Mouse (Mus musculus): ENCODE data around the gene Zfp710.
A peak's percentile ranks its signal among the peaks of the same experiment; 100 is the strongest.

The Zfp710 gene

DNA sequence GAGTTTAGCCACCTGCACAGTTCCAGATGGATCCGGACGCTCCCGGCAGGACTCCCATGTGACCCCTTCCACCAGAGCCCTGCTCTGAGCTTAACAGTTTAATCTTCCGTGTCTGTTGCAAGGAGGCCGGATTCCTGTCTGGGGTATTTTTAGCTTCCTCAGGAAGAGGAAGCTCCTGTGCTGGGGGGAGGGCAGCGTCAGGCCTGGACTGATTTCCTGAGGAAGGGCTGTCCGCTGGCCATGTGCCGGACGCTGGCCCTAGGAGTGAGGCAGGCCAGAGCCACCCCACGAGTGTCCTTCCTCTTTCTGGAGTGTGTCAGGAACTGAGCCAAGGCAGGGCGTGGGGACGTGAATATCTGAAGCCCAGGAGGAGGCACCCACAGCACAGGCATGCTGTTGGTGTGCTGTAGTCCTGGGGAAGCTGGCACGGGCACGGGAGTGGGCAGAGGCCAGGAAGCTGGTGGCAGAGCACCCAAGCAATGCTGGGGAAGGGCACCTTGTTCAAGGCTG, 54.2 kb downstream of the Zfp710 start:
- DNase-seq (ENCODE audit: low spot score in 2 of 2) = peak in 1 of 2 experiments; percentile 49

DNA sequence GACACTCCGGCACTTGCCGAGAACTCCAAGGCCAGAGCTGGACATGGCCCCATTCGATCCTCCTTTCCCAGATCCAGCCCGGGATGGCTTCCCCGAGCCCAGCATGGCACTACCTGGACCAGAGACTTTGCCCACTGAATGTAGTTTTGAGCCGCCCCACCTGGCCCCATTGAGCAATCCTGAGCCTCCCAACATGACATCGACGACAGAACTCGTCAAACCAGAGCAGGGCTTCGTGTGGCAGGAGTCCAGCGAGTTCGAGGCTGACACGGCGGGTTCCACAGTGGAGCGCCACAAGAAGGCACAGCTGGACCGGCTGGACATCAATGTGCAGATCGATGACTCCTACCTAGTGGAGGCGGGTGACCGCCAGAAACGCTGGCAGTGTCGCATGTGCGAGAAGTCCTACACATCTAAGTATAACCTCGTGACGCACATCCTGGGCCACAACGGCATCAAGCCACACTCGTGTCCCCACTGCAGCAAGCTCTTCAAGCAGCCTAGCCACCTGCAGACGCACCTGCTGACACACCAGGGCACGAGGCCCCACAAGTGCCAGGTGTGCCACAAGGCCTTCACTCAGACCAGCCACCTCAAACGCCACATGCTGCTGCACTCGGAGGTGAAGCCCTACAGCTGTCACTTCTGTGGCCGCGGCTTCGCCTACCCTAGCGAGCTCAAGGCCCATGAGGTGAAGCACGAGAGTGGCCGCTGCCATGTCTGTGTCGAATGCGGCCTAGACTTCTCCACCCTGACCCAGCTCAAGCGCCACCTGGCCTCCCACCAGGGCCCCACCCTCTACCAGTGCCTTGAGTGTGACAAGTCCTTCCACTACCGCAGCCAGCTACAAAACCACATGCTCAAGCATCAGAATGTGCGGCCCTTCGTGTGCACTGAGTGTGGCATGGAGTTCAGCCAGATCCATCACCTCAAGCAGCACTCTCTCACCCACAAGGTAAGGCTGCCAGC, 57.3 kb downstream of the Zfp710 start:
- no peak for DNase-seq (ENCODE audit: low spot score in 2 of 2)

DNA sequence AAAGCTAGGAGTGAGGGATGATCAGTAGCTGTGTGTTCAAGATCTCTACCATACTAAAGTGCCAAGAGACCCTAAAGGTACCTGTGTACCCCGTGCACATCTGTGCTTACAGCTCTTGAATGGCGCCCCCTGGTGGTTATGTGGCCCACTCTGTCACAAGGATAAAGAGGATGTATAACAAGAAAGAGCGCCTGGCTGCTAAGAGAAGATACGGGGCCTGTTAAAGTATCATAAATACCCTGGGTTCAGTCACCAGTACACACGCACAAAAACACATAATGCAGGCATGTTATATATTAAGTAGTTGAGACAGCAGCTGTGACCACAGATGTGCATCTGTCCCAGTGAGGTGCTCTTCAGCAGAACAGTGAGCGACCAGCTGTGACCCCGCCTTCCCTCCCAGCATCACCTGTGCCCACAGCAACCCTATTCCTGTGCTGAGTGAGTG, 59.9 kb downstream of the Zfp710 start:
- peak in 1 of 2 experiments; percentile 50 for DNase-seq (ENCODE audit: low spot score in 2 of 2)

DNA sequence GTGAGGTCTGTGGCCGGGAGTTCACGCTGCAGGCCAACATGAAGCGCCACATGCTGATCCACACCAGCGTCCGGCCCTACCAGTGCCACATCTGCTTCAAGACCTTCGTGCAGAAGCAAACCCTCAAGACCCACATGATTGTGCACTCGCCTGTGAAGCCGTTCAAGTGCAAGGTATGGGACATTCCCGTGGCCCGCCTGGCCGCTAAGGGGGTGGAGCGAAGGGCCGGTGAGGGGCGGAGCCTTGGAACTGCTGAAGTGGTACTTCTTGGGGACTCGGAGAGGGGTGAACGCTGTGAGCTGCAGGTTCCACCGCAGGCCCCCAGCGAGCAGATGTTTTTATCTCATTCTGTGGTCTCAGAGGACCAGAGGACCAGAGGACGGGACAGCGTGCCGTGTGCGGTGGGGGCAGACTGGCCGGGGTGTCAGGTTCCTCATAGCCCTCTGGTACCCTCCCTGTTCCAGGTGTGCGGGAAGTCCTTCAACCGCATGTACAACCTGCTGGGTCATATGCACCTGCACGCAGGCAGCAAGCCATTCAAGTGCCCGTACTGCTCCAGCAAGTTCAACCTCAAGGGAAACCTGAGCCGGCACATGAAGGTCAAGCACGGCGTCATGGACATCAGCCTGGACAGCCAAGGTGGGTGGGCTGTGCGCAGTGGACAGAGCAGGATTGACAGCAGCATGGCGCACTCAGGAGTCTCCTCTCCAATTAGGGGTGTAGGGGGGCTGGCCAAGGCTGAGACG, 61.5 kb downstream of the Zfp710 start:
- DNase-seq (ENCODE audit: low spot score in 2 of 2) = no peak

DNA sequence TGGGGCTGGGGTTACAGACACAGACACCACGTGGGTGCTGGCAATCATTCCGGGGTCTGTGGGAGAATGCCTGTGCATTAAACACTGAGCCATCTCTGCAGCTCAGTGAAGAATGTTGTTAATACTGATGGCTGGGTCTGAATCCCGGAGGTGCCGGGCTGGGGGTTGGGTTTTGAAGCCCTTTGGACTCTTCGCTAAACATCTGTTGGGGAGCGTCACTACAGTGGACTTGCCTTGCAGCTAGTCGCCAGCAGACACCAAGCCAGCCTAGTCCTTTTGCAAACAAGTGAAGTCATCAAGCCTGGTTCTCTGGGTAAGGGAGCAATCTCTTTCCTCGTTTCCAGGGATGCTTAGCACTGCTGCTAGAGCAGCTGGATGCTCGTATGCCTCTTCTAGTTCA, 63.6 kb downstream of the Zfp710 start:
- DNase-seq (ENCODE audit: low spot score in 2 of 2) = no peak

DNA sequence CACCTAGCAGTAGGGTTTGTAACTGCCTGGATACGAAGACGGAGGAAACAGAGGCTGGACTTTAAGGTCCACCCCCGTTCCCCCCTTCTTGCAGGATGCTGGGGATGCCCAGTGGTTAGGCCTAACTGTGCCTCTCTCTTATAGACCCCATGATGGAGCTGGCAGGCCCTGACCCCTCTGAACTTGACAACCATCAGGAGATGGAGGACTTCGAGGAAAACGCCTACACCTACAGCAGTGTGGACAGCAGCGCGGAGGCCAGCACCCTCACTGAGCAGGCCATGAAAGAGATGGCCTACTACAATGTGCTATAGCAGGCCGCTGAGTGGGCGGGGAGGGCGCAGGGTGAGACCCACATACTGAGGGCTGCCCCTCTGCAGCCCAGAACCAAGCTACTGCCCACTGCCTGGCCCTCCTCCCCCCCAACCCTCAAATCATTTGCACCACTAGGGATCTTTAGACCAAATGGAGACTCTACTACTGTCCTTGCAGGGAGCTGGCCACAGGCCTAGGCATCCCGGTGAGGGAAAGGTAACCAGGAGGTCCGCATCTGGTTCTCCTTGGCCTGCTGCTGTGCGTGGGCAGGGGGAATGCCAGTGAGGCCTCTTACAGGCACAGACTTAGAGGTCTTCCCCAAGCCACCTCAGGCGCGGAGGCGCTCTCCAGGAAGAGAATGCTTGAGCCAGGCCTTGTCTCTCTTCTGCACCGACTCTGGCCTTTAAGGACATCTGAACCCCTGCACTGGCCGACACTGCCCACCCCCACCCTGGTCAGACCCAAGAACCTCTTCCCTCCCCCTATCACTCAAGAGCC, 65.8 kb downstream of the Zfp710 start:
- no peak for DNase-seq (ENCODE audit: low spot score in 2 of 2)

DNA sequence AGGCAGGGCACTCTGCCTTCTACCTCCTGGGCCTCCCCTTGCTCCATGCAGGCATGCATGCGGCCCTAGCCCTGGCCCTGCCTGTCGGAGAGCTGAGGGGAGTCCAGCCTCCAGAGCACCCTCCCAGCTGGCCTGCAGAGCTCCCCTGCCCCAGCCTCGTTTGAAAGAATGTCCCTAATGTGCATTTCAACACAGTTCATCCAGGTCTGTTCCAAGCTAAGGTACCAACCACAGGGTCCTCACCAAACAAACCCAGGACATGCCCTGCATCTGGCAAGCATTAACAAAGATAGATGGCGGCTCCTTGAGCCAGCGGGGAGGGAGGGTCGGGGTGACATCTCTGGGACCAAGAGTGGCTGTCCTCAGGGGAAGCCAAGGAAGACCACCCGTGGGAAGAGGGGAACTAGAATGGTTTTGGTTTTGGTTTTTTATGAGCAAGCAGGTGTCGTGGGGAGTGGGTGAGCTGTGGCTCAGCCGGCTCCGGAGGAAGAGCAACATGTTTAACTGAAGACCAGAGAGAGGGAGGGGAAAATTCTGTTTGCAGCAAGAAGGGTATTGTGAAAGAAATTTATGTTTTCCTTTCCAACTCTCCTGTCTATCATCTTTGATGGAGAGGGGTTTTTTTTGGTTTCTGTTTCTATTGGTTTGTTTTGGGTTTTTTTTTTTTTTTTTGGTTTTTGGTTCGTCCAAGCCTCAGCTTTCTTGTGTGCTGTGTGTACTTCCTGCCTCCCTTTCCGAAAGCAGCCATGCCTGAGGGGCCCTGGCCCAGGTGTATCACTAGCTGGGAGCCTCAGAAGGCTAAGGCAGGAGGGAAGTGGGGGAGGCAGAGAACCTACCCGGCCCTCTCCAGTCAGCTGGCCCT, 66.6 kb downstream of the Zfp710 start:
- no peak for DNase-seq (ENCODE audit: low spot score in 2 of 2)

DNA sequence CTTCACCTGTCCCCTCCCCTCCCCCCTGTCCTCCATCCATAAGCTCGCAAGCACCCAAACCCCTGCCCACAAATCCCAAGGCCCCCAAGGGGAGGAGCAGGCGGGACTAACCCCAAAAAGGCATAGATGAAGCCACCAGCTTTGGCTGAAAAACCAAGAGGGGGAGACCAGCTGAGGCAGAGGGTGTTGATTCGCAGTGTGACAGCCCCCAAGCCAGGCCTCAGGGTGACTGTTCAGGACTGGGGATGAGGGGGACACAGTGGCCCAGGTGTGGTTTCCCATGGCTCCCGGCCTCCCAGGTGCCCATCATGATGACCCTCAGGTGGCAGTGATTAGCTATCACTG, 67.2 kb downstream of the Zfp710 start:
- no peak for DNase-seq (ENCODE audit: low spot score in 2 of 2)

DNA sequence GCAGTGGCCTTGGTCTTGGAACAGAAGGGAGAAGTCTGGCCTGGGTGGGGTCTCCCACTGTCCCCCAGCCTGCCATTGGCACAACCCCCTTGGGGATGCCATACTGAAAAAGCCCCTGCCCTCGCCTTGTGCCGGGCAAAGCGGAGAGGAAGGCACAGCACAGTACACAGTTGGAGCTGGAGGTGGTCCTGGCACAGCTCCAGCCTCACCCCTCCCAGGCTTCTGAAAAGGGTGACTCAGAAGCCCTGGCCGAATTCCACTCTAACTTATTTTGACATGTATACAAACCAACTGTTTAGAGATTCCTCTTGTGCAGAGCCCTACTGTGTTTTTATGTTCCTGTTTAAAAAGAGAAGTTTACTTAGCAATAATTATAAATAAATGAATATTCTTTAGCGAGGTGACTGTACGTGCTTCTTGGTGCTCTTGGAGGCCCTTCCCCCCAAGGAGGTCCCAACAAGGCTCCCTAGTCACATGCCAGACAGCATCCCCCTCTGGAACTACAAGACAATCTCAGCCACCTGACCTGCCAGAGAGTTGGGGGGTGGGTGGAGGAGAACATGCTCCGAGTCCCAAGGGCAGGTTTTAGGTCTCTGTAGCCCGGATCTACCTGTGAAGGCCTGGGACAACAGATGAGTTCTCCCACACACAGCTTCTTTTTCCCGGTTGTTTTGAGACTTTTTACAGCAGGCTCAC, 67.9 kb downstream of the Zfp710 start:
- peak in 1 of 2 experiments; percentile 34 for DNase-seq (ENCODE audit: low spot score in 2 of 2)

DNA sequence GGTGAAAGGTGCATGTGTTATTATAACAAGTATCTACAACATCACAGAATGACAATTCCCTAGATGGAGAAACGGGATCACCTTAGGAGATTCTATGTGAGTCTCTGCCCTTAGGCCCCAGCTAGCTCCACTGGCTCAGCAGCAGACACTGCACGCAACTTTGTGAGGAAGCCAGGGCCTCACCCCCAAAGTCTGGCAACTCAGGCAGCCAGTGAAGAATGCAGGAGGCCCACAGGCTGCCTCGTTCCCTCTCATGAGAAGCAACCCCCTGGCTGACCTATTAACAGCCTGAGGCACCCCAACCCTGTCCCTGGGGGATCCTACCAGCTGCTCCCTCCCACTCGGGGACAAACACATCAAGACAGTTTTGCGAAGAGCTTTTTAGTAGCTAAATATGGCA, 69.9 kb downstream of the Zfp710 start:
- no peak for DNase-seq (ENCODE audit: low spot score in 2 of 2)

DNA sequence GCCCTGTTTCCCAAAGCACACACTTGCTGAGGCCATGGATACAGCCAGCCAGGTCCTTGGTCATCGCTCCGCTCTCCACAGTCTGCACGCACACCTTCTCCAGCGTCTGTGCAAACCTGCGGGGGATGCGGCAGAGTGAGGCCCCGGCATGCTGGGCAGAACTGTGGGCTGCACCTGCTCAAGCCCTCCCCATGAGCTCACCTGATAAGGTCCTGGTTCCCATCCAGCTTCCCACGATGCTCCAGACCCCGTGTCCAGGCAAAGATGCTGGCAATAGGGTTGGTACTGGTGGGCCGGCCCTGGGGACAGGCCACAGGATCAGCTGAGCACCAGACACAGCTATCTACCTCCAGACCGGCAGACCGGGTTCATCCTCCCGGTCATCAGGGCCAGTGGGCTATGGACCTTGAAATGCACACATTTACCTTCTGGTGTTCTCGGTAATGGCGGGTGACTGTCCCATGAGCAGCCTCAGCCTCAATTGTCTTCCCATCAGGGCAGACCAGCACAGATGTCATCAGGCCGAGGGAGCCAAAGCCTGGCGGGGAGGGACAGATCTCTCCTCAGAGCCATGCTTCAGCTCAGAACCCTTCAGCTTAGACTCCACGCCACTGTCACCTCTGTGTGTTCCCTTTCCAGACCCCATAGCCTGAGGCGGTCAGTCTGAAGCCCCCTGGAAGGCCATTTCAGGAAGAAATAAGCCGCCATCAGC, 71.1 kb downstream of the Zfp710 start:
- DNase-seq (ENCODE audit: low spot score in 2 of 2) = no peak

DNA sequence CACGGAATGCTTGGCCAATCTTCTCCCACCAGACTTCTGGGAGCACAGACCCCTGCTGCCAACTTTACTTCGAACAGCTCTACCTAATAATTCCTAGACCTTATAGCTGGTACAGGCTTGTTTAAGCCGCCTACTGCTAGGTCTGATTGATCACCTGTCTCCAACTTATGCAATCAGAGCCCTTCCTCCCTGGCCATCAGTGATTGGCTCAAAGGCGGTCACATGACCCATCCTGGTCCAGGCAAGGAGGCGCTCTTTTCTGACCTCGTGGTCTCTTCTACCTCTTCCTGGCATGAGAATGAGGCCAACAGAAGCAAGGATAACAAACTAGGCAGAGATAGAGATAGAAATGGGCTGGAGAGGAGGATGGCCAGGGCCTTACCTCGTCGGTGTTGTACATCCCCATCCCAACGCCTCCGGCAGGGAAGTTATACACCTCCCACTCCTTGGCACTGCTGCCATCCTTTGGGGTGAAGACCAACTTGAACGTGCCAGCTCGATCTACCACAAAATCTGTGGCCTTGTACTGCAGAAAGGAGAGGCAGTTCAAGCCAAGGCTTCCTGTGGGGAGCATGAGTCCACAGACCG, 73.9 kb downstream of the Zfp710 start:
- DNase-seq (ENCODE audit: low spot score in 2 of 2) = no peak

DNA sequence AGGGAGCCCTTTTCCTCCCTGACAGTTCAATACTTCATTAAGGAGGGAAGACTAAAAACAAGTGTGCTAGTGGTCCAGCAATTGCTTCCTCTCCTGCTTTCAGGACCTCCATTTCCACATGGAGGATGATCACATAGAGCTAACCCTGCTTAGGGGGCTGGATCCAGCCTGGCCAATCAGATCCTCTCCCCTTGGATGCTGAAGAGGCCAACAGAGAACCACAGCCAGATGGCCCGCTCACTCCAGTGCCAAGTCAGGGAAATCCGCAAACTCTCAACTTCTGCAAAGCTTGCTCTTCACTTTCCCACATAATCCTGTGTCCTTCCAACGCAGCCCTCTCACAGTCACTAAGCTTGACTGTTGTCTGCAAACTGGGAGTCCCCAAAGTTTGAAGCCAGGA, 78.7 kb downstream of the Zfp710 start:
- no peak for DNase-seq (ENCODE audit: low spot score in 2 of 2)

DNA sequence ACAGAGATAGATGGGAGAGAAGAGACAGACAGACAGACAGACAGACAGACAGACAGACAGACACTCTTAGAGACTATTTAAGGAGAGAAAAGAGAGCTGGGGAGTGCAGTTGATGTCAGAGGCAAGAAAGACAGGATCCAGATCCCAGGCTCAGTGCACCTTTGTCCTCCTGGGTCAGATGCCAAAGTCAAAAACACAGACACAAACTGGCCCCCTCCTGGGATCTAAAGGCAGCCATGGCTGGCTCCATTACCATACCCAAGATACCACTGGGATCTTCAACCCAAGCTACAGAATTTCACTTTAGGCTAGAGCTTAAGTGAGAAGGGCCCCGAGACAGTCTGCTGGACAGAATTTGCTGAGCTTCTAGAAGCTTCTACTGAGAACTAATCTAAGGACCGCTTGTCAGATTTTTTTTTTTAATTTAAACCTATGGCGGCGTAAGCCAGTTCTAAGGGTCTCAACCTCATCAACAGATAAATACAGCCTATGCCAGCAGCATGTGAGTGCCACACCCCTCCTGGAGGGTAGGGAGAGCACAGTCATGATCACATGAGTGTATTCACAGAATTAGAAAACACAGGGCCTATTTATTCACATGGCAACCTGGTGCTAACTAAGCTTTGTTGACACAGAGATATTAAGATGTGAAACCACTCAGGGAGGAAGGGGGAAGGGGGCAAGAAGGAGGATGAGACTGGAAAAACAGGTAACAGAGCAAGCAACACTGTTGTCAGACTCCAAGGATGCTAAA, 81.2 kb downstream of the Zfp710 start:
- DNase-seq (ENCODE audit: low spot score in 2 of 2) = no peak

DNA sequence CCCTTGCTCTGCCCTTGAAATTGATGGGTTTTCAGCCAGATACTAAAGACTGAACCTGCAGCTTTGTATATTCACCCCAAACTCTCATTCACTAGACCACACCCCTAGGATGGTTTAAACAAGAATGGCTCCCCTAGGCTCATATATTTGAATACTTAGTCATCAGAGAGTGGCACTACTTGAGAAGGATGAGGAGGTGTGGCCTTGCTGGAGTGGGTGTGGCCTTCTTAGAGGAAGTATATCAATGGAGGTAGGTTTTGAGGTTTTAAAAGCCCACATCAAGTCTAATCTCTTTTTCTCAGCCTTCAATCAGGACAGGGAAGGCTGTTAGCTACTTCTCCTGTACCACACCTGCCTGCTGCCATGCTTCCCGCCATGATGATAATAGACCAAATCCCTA, 81.8 kb downstream of the Zfp710 start:
- no peak for DNase-seq (ENCODE audit: low spot score in 2 of 2)

DNA sequence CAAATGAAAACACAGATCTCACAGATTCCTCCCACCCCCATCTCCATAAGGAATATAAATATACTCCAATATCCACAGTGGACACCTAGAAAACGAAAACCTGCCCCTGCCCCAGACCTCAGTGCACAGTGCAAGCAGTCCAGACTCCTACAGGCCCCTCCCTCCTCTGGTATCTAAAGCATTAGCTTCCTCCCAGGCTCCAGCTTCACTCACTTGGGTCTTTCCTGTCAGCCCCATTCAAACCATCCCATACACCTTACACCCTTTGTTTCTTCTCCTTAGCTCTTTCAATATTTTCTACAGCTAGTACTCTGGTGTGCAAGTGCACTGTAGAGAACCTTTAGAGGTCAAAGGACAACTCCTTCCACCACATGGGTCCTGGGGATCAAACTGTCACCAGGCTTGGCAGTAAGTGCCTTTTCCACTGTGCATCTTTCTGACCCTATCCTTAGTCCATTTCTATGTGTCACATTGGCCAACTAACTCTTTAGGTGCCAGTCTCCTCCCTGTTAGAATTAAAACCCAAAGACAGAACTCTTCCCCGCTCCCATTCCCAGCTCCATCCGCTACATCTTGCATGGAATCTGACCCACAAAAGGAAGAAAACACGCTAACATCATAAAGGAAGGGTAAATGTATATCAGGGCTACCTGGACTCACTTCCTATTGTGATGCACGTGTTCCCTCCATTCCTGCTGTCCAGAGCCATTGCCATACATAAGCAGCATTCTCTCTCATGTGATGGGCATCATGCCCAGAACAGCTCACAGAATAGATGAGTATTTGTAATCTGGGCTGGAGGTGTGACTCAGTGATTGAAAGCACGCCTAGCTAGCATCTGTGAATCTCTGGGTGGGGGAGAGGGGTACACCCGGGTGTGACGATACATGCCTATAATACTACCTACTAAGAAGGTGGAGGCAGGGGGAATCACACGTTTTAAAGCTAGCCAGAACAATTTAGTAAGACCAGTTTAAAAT, 86.7 kb downstream of the Zfp710 start:
- no peak for DNase-seq (ENCODE audit: low spot score in 2 of 2)

DNA sequence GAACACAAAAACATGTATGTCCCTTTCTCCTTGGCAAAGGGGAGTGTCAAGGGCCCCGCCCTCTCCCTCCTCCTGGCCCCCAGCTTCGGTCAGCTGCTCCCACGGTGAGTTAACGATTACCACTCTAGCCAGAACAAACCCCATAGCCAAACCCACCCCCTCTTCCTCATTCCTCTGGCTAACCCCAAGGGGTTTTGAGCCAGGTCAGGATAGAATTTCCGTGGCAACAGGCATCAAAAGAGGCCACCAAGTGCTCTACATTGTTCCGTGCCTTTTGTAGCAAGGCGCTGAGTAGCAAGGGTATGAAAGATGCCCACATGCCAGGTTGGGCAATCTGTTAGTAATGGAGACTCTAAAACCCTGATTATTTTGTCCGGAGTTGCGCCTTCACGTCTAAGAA, 89.4 kb downstream of the Zfp710 start:
- DNase-seq (ENCODE audit: low spot score in 2 of 2) = no peak
